Mouse (Mus musculus) MEL (cell line): ENCODE results near the gene Zswim7. TPM values are rescaled to one million over a fixed set of nuclear protein-coding genes. Genes with fewer than 3 reads are reported as not detected.

Experiments
- DNase-seq: peaks from one replicate; pipeline ENCODE4 v3.0.0; 2011; ENCODE audit warnings: low read depth, low spot score
- H3K27ac ChIP-seq: 2 replicates; pipeline ENCODE4 v1.5.1; 2012; ENCODE audit warnings: low read depth, mild to moderate bottlenecking, control low read depth, low read length, moderate library complexity; ENCODE audit not compliant: control insufficient read depth
- H3K27me3 ChIP-seq, 2 experiments: fragments of 150-350 bp in 1 of 2; sonication (generic) in 1 of 2; 2 replicates each; pipeline ENCODE4 v1.6.1; 2012; ENCODE audit warnings: low read length in 2 of 2, mild to moderate bottlenecking in 2 of 2, improper control_type of control experiment in 1 of 2, moderate library complexity in 1 of 2; ENCODE audit not compliant: insufficient read depth in 2 of 2, control insufficient read depth in 1 of 2
- H3K36me3 ChIP-seq, 2 experiments: 2 replicates each; pipeline ENCODE4 v1.6.1; 2012 to 2014; ENCODE audit warnings: low read length in 2 of 2, improper control_type of control experiment in 1 of 2, inconsistent platforms in 1 of 2, mild to moderate bottlenecking in 1 of 2; ENCODE audit not compliant: insufficient read depth in 2 of 2, control insufficient read depth in 1 of 2
- H3K4me1 ChIP-seq, 2 experiments: fragments of 150-350 bp in 1 of 2; sonication (generic) in 1 of 2; 2 replicates each; pipeline ENCODE4 v1.6.1; 2012; ENCODE audit warnings: low read length in 2 of 2, improper control_type of control experiment in 1 of 2, mild to moderate bottlenecking in 1 of 2; ENCODE audit not compliant: insufficient read depth in 2 of 2, control insufficient read depth in 1 of 2
- H3K4me3 ChIP-seq, 2 experiments: fragments of 150-350 bp in 1 of 2; sonication (generic) in 1 of 2; 2 replicates each; pipeline ENCODE4 v1.5.1; 2012; ENCODE audit warnings: low read depth in 2 of 2, low read length in 2 of 2, mild to moderate bottlenecking in 2 of 2, moderate library complexity in 2 of 2, control low read depth in 1 of 2, improper control_type of control experiment in 1 of 2; ENCODE audit not compliant: control insufficient read depth in 1 of 2, insufficient read depth in 1 of 2
- H3K79me2 ChIP-seq: 2 replicates; pipeline ENCODE4 v1.6.1; 2012; ENCODE audit warnings: mild to moderate bottlenecking, low read length, moderate library complexity; ENCODE audit not compliant: control insufficient read depth, poor library complexity, insufficient read depth
- H3K9ac ChIP-seq: 2 replicates; pipeline ENCODE4 v1.6.1; 2012; ENCODE audit warnings: low read depth, mild to moderate bottlenecking, control low read depth, low read length, moderate library complexity; ENCODE audit not compliant: control insufficient read depth, poor library complexity, severe bottlenecking
- H3K9me3 ChIP-seq: fragments of 150-350 bp; sonication (generic); replicated peaks from 2 replicates; pipeline ENCODE4 v1.6.1; 2012; ENCODE audit warnings: mild to moderate bottlenecking, low read length, improper control_type of control experiment, moderate library complexity; ENCODE audit not compliant: insufficient read depth
- BHLHE40 ChIP-seq: IDR thresholded peaks from 2 replicates; pipeline ENCODE4 v1.6.1; 2012; ENCODE audit warnings: low read depth, mild to moderate bottlenecking, inconsistent platforms, low read length, improper control_type of control experiment, borderline replicate concordance
- CHD1 ChIP-seq: IDR thresholded peaks from 2 replicates; pipeline ENCODE4 v1.6.1; 2012; ENCODE audit warnings: low read depth, mild to moderate bottlenecking, inconsistent platforms, low read length, improper control_type of control experiment
- ELF1 ChIP-seq: IDR thresholded peaks from 2 replicates; pipeline ENCODE4 v1.6.1; 2014; ENCODE audit warnings: low read depth, mild to moderate bottlenecking, inconsistent platforms, low read length, improper control_type of control experiment, moderate library complexity
- ETS1 ChIP-seq: IDR thresholded peaks from 2 replicates; pipeline ENCODE4 v1.6.1; 2012; ENCODE audit warnings: low read depth, mild to moderate bottlenecking, inconsistent platforms, low read length, improper control_type of control experiment, moderate library complexity
- GATA1 ChIP-seq: IDR thresholded peaks from 2 replicates; pipeline ENCODE4 v1.6.1; 2011; ENCODE audit warnings: low read depth, low read length, improper control_type of control experiment
- HCFC1 ChIP-seq: IDR thresholded peaks from 2 replicates; pipeline ENCODE4 v1.6.1; 2012; ENCODE audit warnings: low read depth, mild to moderate bottlenecking, inconsistent platforms, low read length, improper control_type of control experiment, moderate library complexity
- KAT2A ChIP-seq: conservative IDR thresholded peaks from 2 replicates; pipeline ENCODE4 v1.6.1; 2012; ENCODE audit warnings: low read depth, low read length, improper control_type of control experiment, inconsistent platforms
- MAFK ChIP-seq: IDR thresholded peaks from 2 replicates; pipeline ENCODE4 v1.6.1; 2011; ENCODE audit warnings: low read depth, mild to moderate bottlenecking, low read length, improper control_type of control experiment, borderline replicate concordance
- MEF2A ChIP-seq: IDR thresholded peaks from 2 replicates; pipeline ENCODE4 v1.6.1; 2014; ENCODE audit warnings: low read depth, mild to moderate bottlenecking, inconsistent platforms, low read length, improper control_type of control experiment; ENCODE audit not compliant: poor library complexity, insufficient replicate concordance, severe bottlenecking; ENCODE audit errors: extremely low read depth
- MYB ChIP-seq: IDR thresholded peaks from 2 replicates; pipeline ENCODE4 v1.6.1; 2011; ENCODE audit warnings: mild to moderate bottlenecking, low read depth, low read length, improper control_type of control experiment
- MYC ChIP-seq: IDR thresholded peaks from 2 replicates; pipeline ENCODE4 v1.6.1; 2011; ENCODE audit warnings: low read depth, mild to moderate bottlenecking, low read length, improper control_type of control experiment, moderate library complexity
- NELFE ChIP-seq: IDR thresholded peaks from 2 replicates; pipeline ENCODE4 v1.6.1; 2011; ENCODE audit warnings: low read depth, low read length, improper control_type of control experiment
- POLR2AphosphoS2 ChIP-seq: IDR thresholded peaks from 2 replicates; pipeline ENCODE4 v1.6.1; 2011; ENCODE audit warnings: low read length, improper control_type of control experiment
- RCOR1 ChIP-seq: IDR thresholded peaks from 2 replicates; pipeline ENCODE4 v1.6.1; 2012; ENCODE audit warnings: low read depth, mild to moderate bottlenecking, inconsistent platforms, low read length, improper control_type of control experiment
- SIN3A ChIP-seq: IDR thresholded peaks from 2 replicates; pipeline ENCODE4 v1.6.1; 2012; ENCODE audit warnings: low read length, improper control_type of control experiment, inconsistent platforms
- TBP ChIP-seq: IDR thresholded peaks from 2 replicates; pipeline ENCODE4 v1.8.0; 2011; ENCODE audit warnings: low read depth, low read length, improper control_type of control experiment
- ZKSCAN1 ChIP-seq: IDR thresholded peaks from 2 replicates; pipeline ENCODE4 v1.6.1; 2012; ENCODE audit warnings: low read depth, mild to moderate bottlenecking, inconsistent platforms, low read length, improper control_type of control experiment, moderate library complexity
- ZMIZ1 ChIP-seq: IDR thresholded peaks from 2 replicates; pipeline ENCODE4 v1.6.1; 2012; ENCODE audit warnings: low read depth, mild to moderate bottlenecking, inconsistent platforms, low read length, improper control_type of control experiment, moderate library complexity
- ZNF384 ChIP-seq: IDR thresholded peaks from 2 replicates; pipeline ENCODE4 v1.6.1; 2012; ENCODE audit warnings: low read depth, mild to moderate bottlenecking, inconsistent platforms, low read length, improper control_type of control experiment
- polyA plus RNA-seq, 2 experiments: library from polyadenylated mRNA; stranded (reverse) in 1 of 2; unstranded in 1 of 2; fragments of >175 nt in 1 of 2; fragments of >200 nt in 1 of 2; gene quantifications; 2 replicates each; pipeline versions ENCODE4 v1.2.1 to v1.2.4; 2012; ENCODE audit warnings: low replicate concordance in 2 of 2, low read depth in 1 of 2; ENCODE audit not compliant: insufficient read length in 2 of 2, insufficient read depth in 1 of 2, missing spikeins in 1 of 2
- total RNA-seq: library from RNA; depleted of rRNA; stranded (reverse); fragments of 300-350 nt; gene quantifications from 2 replicates; pipeline ENCODE4 v1.2.3, GENCODE M21; 2012

Gene Zswim7
- total and polyA plus RNA-seq, 3 experiments: 15.1 to 18.7 TPM; not detected in 1

- TF ChIP-seq BHLHE40 (no peak; the same call in 1 of the 2 replicates), NELFE (no peak), ELF1 (no peak), MAFK (no peak), KAT2A (no peak), POLR2AphosphoS2 (no peak), ZMIZ1 (no peak)
These were observed 3.1 kb downstream of the Zswim7 start (continued) for GRCm38 (mm10) chr11:62278027-62278426.

DNA sequence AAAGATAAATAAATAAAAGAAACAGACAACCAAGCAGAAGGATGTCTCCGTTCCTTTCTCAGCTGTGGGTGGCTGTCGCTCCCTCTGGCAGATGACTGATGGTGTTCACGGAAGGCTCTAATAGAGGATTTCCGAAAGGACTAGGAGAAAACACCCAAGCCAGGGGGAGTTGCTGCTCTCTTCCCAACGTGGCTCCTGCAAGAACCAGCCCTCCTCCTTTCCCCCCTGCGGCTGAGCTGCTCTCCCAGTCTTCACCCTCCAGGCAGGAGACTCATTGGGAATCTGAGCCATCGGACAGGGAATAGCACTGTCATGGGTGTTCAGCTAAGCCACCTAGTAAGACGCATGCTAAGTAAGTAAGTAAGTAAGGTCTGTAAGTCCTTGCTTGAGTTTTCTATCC, 4.1 kb downstream of the Zswim7 start:
- Histone ChIP-seq H3K27me3 (no peaks in the 10 kb centered on the region), H3K27ac (no peak overlapping the region), H3K4me1 (peaks cover 2 to 6% of the 10 kb centered on the region in 2 experiments; a peak in 3 of 4 replicates), H3K36me3 (peaks cover 0 to 8% of the 10 kb centered on the region in 2 experiments; a peak in 2 of 4 replicates), H3K9ac (no peak overlapping the region), H3K79me2 (peaks cover 7% of the 10 kb centered on the region), H3K9me3 (no peaks in the 10 kb centered on the region), H3K4me3 (no peak overlapping the region)
- no peak for DNase-seq
- TF ChIP-seq HCFC1: no peak

GRCm38 (mm10) chr11:62270851-62271250, 10.3 kb downstream of the Zswim7 start:
- no peaks in the 10 kb centered on the region for H3K36me3 ChIP-seq

More at GRCm38 (mm10) chr11:62270851-62271250, 10.3 kb downstream of the Zswim7 start:
- Histone ChIP-seq H3K9ac (no peak overlapping the region), H3K9me3 (no peaks in the 10 kb centered on the region), H3K79me2 (no peaks in the 10 kb centered on the region), H3K4me3 (no peak overlapping the region), H3K27me3 (no peaks in the 10 kb centered on the region), H3K4me1 (no peaks in the 10 kb centered on the region), H3K27ac (no peak overlapping the region)
- DNase-seq: no peak
- TF ChIP-seq HCFC1 (no peak), ZKSCAN1 (no peak), ETS1 (no peak), ZMIZ1 (no peak), CHD1 (no peak), MYB (no peak), ZNF384 (no peak), MEF2A (no peak), ELF1 (no peak), SIN3A (no peak), MYC (no peak), MAFK (no peak), TBP (no peak), GATA1 (no peak), RCOR1 (no peak), BHLHE40 (no peak)
